Mouse (Mus musculus) testis, adult 2 months (tissue): ENCODE data around the gene Nfatc3.

Experiments used
- CTCF ChIP-seq: fragments of 200-500 bp; IDR thresholded peaks from 2 replicates; pipeline ENCODE4 v1.5.1; 2012; ENCODE audit warnings: low read depth, mild to moderate bottlenecking, inconsistent platforms, low read length, moderate library complexity; ENCODE audit not compliant: control insufficient read depth, insufficient read depth, insufficient replicate concordance
- POLR2A ChIP-seq: fragments of 200-500 bp; IDR thresholded peaks from 2 replicates; pipeline ENCODE4 v1.6.1; 2012; ENCODE audit warnings: low read depth, mild to moderate bottlenecking, inconsistent platforms, low read length, moderate library complexity; ENCODE audit not compliant: control insufficient read depth

GRCm38 (mm10) chr8:106043055-106043454 lies 15.6 kb upstream of the Nfatc3 start:
- TF ChIP-seq CTCF (no peak), POLR2A (no peak)
